Mouse (Mus musculus): ENCODE measurements at regions not wholly inside any gene's neighbourhood (a gene's known extent, or its start where the extent isn't known, plus 50 kb on each side); places are given as distances from the start of the nearest gene placed in this dataset.

DNA sequence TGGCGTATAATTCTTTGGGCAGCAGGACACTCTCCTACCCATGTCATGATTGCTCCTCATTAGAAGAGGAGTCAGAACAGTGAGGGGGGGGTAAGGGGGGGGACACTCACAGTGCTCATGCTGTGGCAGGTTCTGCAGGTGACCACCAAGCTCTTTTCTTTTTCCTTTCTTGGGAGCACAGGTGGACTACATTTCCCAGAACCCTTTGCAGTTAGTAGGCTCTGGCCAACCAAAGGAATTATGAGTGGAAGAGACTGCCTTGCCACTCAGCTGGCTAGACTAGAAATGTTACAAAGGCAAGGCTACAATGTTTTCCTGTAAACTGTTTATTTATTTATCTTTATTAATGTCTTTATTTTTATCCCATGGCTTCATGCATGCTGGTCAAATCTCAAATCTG is 53.6 kb upstream of the Ifnlr1 start:
- no peaks in the 10 kb centered on the region for H3K36me3 ChIP-seq (ENCODE audit: insufficient read depth)
- WGBS, result 96% methylated on average over 1 of the region's 1 CpGs
- DNase-seq, result no peak
- no peak overlapping the region for H3K27ac ChIP-seq (ENCODE audit: low read depth)
- ATAC-seq (ENCODE audit: insufficient read depth), result no peak
- no peak overlapping the region for H3K4me2 ChIP-seq
- no peaks in the 10 kb centered on the region for H3K9me3 ChIP-seq (ENCODE audit: low read depth, low read length)
- H3K4me1 ChIP-seq (ENCODE audit: insufficient read depth), result no peaks in the 10 kb centered on the region
- no peak for TF ChIP-seq CTCF (IDR thresholded peaks at IDR 0.05; ENCODE audit: low read depth)
- no peak overlapping the region for H3K4me3 ChIP-seq (ENCODE audit: low read depth, low read length)
- H3K9ac ChIP-seq, result no peak overlapping the region
- no peaks in the 10 kb centered on the region for H3K27me3 ChIP-seq (ENCODE audit: insufficient read depth, low read length)

DNA sequence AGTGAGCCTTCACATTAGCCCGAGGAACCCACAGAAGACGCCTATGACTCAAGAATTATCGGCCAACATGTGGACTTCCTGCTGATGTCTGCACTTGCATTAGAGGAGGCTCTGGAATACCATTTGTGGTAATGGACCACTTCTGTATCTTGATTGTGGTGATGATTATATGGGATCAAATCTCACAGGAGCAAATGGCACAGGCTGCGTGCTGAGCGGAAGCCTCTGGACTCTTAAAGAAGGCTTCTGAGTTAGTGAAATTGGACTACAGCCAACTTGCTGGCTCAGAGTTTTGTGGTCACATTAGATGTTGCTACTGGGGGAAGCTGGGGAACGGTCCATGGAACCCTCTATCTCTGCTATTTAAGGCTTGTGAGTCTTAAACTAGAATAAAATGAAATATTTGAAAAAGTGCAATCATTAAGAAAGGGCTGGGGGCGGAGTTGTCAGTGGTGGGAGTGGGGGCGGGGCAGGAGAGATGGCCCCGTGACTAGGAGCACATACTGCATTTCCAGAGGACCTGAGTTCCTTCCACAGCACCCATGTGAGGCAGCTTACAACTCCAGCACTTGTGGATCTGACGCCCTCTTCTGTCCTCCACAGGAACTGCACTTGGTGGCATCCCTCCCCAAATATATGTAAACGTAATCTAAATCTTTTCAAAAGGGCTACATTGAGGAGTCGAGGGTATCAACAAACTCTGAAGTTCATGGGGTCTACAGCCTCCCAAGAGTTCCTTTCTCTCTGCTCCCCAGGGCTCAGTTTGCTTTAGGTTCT is 56.1 kb upstream of the Ifnlr1 start:
- WGBS, result 78% methylated on average over 12 of the region's 12 CpGs
- TF ChIP-seq CTCF (IDR thresholded peaks at IDR 0.05; ENCODE audit: low read depth), result peak; percentile 27; the same call in 1 of the 2 replicates

DNA sequence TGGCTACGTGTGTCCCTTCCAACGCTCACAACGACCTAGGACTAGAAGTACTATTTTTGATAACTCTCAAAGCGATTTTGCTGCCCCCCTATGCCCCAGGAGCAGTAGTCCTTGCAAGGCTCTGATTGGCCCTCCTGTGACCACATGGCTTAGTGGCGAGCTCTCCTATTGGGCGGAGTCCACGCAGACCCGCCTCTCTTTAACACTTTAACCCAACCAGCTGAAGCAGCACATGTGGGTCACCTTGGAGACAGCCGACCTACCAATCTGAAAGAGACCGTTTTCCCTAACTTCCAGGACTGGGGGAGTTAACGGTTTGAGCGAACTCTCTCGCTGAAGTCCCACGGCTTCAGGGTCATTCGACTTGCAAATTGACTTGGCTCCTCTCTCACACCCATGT is 53.0 kb upstream of the Grhl3 start:
- Histone ChIP-seq H3K9me3 (ENCODE audit: low read depth, low read length) (no peaks in the 10 kb centered on the region), H3K27ac (ENCODE audit: low read depth) (no peak overlapping the region), H3K4me3 (ENCODE audit: low read depth, low read length) (no peak overlapping the region), H3K4me2 (no peak overlapping the region), H3K9ac (no peak overlapping the region), H3K27me3 (ENCODE audit: insufficient read depth, low read length) (no peaks in the 10 kb centered on the region), H3K4me1 (ENCODE audit: insufficient read depth) (no peaks in the 10 kb centered on the region), H3K36me3 (ENCODE audit: insufficient read depth) (no peaks in the 10 kb centered on the region)
- 87% methylated on average over 15 of the region's 15 CpGs for WGBS
- no peak for TF ChIP-seq CTCF (IDR thresholded peaks at IDR 0.05; ENCODE audit: low read depth)
- ATAC-seq (ENCODE audit: insufficient read depth), result no peak
- DNase-seq, result no peak

More for the DNA sequence above, 56.1 kb upstream of the Ifnlr1 start:
- Histone ChIP-seq H3K4me3 (ENCODE audit: low read depth, low read length) (no peak overlapping the region), H3K9ac (no peak overlapping the region), H3K4me1 (ENCODE audit: insufficient read depth) (no peaks in the 10 kb centered on the region), H3K4me2 (no peak overlapping the region), H3K9me3 (ENCODE audit: low read depth, low read length) (no peaks in the 10 kb centered on the region), H3K27ac (ENCODE audit: low read depth) (no peak overlapping the region), H3K27me3 (ENCODE audit: insufficient read depth, low read length) (no peaks in the 10 kb centered on the region), H3K36me3 (ENCODE audit: insufficient read depth) (no peaks in the 10 kb centered on the region)
- ATAC-seq (ENCODE audit: insufficient read depth) (no peak), DNase-seq (peak; percentile 51)

DNA sequence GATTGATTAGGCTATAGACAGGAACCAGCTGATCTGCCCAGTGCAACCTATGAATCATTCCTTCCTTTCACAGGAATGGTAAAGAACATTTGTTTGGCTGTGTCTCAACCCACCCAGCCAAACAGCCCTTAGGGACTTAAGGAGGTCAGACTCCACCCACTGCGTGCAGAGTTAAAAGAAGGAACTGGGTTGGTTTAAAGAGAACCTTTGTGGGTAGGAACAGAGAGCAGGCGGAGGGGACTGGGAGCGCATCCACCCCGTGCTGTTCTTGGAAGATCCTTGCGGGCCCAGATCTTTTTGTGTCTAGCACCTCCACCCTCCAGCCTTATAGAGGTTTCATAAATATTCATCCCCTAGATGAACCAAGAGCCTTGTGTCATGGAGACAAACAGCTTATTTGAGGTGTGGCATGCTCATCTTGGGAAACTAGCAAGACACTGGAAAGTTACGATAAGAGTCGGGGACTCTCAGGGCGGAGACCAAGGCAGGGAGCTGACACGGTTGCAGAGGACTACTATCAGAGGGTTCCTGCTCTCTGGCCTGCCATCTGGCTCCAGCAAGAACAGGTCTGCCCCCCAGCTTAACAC is 49.8 kb upstream of the Grhl3 start:
- Histone ChIP-seq H3K36me3 (ENCODE audit: insufficient read depth) (no peaks in the 10 kb centered on the region), H3K4me1 (ENCODE audit: insufficient read depth) (no peaks in the 10 kb centered on the region), H3K27me3 (ENCODE audit: insufficient read depth, low read length) (no peaks in the 10 kb centered on the region), H3K9ac (no peak overlapping the region), H3K27ac (ENCODE audit: low read depth) (no peak overlapping the region), H3K4me2 (no peak overlapping the region), H3K9me3 (ENCODE audit: low read depth, low read length) (no peaks in the 10 kb centered on the region), H3K4me3 (ENCODE audit: low read depth, low read length) (no peak overlapping the region)
- no peak for TF ChIP-seq CTCF (IDR thresholded peaks at IDR 0.05; ENCODE audit: low read depth)
- 71% methylated on average over 9 of the region's 9 CpGs for WGBS
- DNase-seq (no peak), ATAC-seq (ENCODE audit: insufficient read depth) (no peak)
